Mouse (Mus musculus) gastrocnemius, adult 8-10 months (tissue): ENCODE data around the gene Plxna4. TPM values are rescaled to one million over a fixed set of nuclear protein-coding genes. Genes with fewer than 3 reads are reported as not detected.
A peak's percentile ranks its signal among the peaks of the same experiment; 100 is the strongest.

Experiments used
- DNase-seq, 2 experiments: peaks; one replicate each; pipeline ENCODE4 v3.0.0; 2022; ENCODE audit warnings: low spot score in 2 of 2
- total RNA-seq, 4 experiments: library from RNA; stranded (reverse); gene quantifications; 2 replicates each; pipeline ENCODE4 v1.2.4; 2022

The Plxna4 gene
- total RNA-seq, 4 experiments from 2014 or later = 1.6 to 2.9 (median 2.0) TPM

DNA sequence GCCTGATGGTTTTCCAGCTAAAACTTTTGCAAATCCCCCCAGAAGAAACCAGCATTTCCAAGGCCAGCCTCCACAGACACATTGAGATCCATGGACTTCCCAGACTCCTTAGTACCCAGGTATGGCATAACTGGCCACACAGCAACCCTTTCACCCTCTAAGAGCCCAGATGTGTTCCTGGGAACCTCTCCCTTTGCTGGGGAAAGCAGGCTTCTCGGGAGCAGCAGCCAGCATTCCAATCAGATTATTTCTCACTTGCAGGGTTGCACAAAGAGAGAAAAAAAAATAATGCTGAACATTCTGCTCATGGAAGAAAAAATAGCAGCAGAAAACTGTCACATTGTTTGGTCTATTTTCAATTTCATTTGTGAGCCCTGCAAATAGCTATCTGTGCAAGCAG, 178.4 kb downstream of the Plxna4 start:
- no peak for DNase-seq

DNA sequence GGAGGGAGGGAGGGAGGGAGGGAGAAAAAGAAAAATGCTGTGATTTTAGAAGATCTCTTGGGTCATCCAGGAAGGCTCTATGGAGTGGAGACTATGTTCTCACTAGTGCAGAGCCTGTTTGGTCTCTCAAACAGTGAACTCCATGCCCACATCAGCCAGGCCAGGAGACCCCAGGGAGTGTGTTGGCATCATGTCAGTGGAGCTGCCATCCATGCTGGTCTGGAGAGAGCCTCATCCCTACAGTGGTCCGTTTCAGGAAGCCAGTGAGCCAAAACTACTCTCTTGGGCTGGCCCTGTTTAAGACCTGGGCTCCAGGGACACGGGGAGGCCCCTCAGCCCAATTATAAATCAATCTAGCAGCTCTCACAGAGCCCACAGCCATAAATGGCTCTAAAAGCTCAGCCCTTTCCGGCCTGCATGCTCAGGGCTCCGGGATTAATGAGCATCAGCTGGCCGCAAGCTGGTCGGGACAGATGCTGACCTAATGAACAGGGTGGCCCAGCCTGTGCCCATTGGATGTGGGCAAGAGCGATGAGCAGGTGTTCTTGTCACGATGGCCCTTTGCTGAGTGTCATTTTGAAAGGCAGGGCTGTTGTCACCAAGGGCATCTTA, 180.3 kb downstream of the Plxna4 start:
- no peak for DNase-seq

DNA sequence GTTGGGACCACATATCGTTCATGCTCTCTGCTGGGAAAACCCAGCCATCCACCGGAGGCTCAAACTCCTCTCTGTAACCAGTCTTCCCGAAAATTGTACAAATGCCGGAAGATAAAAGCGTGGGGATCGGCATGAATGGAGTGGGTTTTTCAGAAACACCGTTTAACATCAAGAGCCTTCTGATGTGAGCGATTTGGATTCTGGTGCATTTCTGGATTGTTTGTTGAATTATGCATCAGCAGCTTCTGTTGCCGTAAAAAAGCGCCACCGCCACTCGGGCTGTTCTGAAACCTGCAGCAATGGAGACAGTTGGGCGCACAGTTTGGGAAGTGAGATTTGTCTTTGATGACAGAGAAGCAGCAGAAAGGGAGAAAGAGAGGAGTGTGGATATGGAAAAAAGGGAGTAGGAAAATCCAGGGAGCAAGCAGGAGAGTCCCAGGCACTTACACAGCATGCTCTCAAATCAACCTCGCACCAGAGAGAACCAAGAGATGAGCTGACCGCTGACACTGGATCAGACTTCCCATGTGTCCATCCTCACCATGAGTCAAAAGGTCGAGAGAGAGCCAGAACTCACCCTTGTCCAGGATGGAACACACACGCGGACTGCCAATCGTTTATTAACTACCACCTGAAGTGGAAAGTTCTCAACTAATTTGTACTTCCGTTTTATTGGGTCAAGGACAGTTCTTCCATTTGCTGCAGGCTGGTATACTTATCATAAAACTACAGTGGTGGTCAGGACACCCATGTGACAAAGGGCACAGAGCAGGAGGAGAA, 181.5 kb downstream of the Plxna4 start:
- DNase-seq = no peak

DNA sequence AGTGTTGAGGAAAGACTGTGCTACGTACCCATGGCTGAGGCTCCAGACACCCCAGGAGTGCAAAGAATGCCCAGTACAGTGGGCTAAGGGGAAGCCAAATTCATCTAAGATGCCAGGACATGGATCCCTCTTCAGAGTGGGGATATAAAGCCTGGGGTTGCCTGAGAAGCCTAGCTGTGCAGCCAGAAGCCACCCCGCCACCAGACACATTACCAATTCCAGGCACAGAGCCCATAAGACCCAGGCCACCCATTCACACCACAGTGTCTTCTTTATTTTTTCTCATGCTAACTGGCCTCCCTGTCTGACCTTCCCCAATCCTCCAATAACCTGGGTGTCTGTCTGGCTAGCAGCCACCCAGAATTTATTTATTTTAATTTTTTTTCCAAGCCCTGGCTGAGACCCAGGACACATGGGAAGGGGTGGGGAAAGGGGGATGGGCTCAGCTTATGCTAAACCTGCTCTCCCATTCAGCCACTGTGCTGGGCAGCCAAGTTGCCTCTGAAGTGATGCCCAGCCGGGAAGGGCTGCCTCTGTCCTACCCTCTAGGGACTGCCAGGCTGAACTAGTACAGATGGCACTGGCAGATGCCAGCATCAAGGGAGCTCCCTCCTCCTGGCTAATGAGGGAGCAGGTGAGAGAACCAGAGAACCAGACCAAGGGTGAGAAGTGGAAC, 185.3 kb downstream of the Plxna4 start:
- DNase-seq = no peak

DNA sequence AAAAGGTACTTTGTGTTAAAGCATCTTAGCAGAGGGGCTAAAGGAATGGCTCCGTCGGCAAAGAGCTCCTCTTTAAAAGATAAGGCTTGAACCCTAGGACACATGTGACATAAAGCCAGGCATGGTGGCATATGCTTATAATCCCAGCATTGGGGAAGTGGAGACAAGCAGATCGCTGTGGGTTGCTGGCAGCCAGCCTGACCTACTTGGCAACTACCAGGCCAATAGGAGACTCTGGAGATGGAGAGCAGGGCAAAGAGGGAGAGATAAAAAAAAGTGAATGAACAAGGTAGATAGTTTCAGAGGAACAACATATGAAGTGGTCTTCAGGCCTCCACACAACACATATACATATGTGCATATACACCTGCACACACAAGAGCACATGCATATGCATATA, 189.7 kb downstream of the Plxna4 start:
- DNase-seq = no peak

DNA sequence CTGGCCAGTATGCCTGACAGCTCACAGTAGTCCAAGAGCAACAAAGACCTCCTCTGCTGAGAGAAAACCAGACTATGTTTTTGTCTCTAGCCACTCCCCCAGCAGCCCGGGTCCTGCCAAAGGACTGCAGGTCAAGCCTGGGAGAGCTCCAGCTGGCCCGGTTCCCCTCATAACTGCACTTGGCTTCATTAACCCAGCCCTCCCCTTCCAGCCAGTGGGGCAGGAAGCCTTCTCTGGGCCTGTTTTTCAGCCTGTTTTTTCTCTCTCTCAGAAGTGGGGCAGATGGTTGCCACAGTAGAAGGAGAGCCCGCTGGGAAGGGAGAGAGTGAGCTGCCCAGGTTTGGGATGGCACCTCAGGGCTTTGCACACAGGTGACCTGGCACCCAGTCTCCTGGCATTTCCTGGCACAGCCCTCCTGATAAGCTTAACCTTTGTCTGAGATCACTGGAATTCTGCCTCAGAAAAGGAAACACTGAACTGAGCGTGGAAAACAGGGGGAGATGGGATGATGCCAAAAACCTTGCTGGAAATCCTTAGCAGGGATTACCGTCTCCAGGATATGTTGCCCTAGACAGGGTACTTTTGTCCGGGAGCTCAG, 190.8 kb downstream of the Plxna4 start:
- DNase-seq = peak; percentile 75 to 84

DNA sequence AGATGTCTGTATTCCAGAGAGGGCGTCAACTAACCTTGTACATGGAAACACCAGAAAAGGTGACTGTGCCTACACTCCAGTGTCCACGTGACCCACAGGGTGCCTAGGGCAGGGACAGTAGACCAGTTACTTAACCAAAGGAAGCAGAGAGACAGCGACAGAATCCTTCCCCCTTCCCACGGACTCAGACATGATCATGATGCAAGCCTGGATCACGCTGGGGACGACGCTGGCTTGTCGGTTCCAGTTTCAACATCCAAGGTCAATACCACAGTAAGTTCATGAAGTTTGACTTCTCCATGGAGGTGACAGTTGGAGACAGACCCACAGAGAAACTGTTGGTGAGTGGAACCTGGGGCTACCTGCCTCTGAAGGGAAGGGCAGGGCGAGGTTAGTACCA, 192.6 kb downstream of the Plxna4 start:
- DNase-seq = no peak

DNA sequence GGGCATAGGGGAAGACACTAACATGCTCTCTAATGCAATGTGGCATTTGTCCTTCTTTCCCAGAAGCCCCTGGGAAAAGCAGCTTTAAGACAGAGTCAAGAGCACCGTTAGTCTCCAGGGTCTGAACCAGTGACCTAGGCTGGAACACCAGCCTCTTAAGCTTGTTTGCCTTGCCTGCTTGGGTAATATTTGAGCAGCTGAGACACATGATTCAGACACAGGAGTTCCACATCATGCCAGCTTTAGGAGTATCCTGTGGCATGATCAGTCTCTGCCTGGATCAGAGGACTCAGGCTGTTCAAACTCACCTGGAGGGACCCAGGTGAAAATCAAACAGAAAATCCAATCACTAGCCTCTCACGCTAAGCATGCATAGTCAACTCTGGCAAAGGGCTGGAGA, 195.7 kb downstream of the Plxna4 start:
- DNase-seq = no peak

DNA sequence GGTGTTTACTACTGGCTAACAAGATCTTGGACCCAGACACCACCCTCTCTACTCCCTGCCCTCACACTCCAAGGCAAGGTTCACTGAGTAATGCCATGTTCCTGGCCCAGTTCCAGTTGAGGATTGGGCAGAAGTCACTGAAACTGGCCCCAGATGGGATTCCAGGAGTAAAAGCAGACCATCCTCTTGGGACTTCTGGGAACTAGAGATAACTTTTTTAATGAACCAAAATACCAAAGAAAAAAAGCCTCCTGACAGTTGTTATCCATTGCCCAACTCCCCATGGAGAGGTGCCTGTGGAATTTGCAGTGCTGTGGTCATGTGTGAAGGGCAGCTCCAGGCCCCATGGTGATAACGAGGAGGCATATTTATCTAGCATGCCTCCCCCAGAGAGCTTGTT, 199.7 kb downstream of the Plxna4 start:
- no peak for DNase-seq

DNA sequence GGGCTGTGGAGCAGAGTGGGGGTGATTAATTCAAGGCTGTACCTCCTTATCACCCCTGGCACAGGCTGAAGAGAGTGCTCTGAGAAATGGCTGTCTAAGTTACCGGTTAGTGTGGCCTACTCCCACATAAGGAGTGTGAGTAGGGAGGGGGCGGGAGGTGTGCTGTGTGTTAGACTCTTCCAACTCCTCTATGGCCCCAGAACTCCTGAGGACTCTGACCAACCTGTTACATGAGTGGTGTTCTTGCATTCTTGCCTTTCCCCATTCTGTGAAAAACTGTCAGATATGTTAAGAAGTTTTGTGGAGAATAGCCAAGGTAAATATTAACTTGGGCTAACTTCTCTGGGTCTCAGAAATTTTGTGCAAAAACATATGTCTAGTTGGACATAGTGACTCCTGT, 201.1 kb downstream of the Plxna4 start:
- no peak for DNase-seq

DNA sequence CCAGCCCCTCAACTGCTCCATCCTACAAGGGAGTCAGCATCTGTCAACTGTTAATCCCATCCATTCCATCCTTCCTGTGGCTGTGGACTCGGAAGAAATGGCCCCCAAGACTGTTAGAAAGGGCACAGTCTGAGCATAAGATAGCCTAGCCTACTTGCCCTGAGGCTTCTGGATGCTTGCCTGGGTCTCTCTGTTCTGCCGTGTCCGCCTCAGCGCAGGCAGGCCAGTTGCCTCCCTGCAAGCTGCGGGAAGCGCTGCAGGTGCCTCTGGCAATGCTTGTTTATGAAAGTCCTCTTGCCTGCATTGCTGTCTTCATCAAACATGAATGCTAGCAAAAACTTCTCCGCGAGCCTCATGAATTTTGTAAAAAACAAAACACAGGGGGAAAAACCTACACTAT, 203.1 kb downstream of the Plxna4 start:
- no peak for DNase-seq

DNA sequence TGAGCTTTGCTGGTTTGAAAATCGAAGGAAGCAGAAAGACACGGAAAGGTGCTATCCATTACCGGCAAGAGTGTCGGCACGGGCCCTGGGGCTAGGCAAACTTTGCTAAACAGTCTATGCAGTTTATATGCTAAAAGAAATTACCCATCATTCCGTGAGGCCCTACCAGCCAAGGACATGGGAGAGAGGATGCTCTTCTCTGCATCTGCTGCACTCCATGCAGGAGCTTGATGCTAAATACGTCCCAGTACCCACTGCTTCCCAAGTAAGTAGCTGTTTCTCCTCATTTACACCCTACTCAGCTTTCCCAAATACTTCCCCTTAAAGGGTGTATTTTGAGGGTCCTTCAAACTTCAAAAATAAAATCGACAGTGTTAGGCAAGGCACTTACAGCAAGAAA, 203.6 kb downstream of the Plxna4 start:
- DNase-seq = no peak

DNA sequence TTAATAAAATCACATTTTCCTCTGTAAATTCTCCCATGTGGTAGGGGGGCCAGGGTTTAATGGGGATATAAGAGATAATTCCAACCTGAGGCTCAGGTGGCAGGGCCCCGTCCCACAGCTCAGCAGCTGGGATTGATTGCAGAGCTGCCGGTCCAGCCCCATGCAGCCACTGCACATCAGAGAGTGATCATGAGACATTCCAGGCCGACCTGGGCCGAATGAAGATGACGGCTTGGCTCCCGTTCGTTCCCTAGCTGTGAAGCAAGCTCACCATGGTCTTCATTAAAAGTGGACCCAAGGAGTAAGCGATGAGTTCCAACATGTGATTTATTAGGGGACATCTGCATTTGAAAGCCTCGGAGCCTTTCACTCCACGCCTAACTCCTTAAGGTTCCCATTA, 206.5 kb downstream of the Plxna4 start:
- no peak for DNase-seq

DNA sequence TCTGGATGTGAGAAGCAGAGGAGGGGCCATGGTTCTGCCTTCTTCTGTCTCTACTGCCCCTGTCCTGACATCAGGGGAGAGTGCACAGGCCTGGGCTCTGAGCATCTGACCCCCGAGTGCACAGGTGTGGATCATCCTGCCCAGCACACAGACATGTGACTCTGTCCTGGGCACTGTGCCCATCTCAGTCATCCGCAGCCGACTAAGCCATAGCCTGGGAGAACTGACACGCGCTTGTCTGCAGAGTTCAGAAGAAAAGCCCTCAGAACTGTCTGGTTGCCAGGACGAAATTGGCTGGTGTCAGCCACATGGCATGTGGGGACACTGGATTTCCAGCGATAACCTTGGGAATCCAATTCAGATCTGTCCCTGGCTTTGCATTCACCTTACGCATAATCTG, 210.8 kb downstream of the Plxna4 start:
- peak in 1 of 2 experiments; percentile 44 for DNase-seq

DNA sequence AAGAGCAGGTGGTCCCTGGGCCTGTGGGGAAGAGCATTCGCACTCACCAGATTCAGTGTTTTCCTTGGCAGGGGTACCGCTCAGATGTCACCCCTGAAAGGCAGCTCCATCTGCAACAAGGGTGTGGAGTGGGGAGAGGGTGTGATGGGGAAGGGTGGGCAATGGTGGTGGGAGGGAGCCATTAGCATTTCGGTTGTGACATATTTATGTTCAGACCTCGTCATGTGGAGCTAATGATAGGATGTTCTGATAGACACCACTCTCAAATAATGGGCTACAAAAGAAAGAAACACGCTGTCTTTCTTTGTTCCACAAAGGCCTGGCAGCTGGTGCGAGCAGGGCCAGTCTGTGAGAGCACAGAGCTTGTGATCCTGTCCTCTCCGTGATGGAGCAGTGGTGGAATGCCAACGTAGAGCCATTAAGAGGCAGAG, 214.0 kb downstream of the Plxna4 start:
- no peak for DNase-seq

DNA sequence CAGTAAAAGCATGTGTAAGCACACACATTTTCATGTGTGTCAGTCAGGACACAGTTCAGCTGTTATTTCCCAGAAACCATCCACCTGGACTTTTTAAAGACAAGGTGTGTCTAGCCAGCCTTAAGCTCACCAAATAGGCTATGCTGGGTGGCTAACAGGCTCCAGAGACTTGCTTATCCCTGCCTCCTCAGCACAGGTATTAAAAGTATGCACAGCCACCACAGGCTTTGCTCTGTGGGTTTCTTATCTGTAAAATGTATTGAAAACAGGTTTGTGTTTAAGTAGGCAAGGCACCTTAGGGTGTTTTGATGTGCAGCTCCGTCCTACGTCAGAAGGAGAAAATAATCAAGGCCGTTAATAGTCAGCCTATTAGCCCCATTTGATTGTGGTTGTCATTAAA, 218.9 kb downstream of the Plxna4 start:
- DNase-seq = no peak

DNA sequence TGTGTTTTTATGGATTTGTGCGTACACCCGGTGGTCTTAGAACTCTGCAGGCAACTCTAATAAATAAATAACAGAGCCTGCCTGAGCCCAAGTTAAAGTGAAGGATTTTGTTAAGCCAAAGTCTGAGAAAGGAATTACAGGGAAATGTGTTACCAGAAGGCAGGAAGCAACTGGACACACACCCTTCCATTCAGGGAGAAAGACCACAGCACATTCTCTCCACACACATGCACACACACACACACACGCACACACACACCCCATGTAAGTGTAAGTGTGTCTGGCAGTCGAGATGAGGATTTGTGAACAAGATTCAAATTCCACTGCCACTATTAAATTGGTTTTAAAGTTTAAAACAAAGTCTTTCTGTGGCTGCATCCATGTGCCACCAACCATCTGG, 219.6 kb downstream of the Plxna4 start:
- no peak for DNase-seq

DNA sequence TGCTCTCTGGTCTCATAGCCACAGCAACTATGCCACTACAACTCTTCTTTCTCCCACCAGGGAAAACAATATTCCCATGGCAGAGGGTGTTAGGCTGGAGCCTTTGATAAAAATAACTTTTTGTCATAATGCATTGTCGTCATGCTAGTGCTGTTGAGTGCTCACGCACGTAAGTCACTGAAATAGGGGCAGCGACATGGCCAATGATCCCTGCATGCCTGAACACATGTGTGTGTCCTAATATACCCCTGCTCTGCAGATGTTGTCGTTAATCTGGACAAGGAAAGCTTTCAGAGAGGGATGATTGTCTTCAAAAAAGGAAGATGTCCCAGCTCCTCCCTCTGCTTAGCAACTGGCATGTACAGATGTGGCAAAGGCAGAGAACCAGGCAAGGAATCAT, 223.1 kb downstream of the Plxna4 start:
- DNase-seq = no peak

DNA sequence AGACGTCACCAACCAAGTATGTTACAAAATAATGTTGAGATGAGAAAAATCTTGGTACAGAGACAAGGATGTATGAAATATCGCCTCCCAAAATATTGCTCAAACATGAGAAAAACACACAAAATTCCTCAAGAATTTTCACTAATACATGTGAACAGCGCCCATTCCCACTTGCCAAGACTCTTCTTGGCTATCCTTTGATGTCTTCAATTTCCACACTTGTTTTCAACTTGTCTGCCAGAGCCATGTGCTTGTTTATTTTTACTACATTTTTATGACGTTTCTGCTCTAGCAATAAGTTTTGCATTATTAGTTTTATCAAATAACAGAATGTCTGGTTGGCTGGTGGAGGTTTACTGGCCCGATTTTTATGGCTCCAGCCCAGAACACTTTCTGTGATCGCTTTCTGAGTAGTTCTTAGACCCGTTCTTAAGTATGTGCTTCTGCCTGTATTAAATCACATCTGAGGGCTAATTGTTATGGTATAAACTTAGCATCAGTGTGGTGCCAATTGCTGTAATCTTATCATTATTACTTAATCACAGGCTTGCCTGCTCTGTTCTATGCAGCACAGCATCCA, 224.4 kb downstream of the Plxna4 start:
- no peak for DNase-seq

DNA sequence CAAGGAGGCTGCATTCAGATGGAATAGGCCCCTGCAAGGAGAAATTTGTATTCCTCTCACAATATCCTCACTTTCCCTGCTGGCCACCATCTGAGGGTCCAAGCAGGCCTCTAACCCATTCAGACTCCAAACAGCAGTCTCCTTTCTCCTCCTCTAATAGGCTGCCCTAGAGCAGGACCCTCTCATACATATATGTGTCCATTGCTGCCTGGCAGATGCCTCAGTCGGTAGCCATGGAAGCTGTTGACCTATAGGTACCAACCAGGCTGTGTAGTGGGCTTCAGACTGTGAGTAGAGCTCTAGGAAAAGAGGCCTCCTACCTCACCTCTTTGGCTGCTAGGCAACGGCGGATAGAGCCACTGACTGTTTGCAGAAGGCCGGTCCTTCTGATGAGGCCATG, 225.6 kb downstream of the Plxna4 start:
- no peak for DNase-seq

DNA sequence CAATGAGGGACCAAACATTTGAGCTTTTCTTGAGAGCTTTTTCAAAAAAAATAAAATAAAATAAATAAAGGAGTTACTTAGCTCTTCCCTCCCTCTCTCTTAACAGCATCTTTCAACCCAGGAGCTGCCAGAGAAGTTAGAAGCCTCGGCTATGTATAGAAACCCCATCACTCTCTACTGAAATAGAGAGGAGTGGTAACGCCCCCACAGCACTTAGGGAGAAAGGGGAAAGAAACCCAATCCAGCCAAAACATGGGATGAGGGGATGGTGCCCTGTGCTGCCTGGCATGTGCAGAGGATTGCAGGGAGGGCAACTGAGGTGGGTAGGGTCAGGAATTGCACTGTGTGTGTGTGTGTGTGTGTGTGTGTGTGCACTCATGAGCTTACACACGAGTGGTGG, 228.3 kb downstream of the Plxna4 start:
- no peak for DNase-seq

DNA sequence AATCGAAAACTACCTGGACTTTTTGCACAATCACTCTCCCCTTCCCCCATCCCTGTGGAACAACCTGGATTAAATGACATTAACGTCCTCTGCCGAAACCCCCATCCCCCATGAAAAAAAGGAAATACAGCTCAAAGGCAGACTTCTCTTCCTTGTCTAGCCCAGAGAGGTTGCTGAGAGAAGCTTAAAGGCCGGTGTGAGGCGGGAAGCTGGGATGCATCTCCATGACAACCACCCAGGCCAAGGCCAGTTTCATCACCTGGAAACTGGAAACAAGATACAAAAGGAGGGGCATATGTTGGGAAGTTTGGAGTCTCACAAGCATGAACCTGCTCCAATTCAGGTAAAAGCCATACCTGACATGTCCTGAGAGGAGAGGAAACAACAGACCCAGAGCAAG, 230.5 kb downstream of the Plxna4 start:
- DNase-seq = no peak
